Mouse (Mus musculus) right cerebral cortex, postnatal 36 days (tissue): ENCODE results near the gene Slc39a11.

Source experiments
- DNase-seq, 2 experiments: peaks; one replicate each; pipeline ENCODE4 v3.0.0; 2022; ENCODE audit warnings: low spot score in 2 of 2, mixed read lengths in 1 of 2

The Slc39a11 gene

DNA sequence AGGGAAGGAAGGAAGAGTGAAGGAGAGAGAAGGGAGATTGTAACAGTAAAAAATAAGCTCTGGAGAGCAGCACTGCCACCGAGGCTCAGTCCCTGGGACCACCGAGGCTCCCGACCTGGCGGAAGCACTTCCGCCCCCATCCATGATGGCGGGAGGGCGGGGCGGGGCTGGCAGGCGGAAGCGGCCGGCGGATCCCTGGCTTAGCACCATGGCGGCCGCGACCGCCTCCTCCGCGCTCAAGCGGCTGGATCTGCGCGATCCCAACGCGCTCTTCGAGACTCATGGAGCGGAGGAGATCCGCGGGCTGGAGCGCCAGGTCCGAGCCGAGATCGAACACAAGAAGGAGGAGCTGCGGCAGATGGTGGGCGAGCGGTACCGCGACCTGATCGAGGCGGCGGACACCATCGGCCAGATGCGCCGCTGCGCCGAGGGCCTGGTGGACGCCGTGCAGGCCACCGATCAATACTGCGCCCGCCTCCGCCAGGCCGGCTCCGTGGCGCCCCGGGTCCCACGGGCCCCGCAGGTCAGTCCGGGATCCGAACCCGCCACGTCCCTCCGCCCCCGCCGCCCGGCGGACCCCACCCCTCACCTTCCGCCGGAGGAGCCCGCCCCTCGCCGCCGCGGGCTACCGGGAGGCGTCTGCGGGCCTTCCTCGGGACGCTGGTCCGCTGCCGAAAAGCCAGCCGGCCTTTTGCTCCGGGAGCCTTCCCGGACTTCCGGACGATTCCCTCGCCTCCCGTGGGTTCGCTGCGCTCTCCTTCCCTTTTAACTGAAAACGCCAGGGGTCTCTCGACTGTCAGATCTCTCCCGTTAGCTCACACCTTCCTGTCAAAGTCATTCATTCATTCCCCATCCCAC lies at the start of gene Slc39a11:
Slc39a11 (minus strand) TSS at position 727 of the 858 bp plus-strand sequence.
- peak in 1 of 2 experiments; percentile 39 for DNase-seq

DNA sequence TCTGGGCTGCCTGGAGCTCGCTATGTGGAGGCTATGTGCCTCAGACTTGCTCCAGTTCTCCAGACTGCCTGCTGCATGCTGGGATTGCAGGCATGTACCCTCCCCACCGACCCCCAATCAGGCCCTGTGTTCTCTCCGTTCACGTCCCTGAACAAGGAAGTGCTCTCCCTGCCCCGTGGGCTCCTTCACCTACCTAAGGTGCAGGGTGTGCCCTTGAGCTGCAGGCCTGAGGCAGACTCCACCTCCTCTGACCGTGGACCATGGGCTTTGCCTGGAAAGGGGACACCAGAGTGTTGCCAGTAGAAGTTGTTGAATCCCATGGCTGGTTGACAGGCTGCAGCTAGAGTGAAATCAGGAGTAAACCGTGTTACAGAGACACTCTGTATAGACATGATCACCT lies 49.8 kb upstream of the Slc39a11 start:
- no peak for DNase-seq

DNA sequence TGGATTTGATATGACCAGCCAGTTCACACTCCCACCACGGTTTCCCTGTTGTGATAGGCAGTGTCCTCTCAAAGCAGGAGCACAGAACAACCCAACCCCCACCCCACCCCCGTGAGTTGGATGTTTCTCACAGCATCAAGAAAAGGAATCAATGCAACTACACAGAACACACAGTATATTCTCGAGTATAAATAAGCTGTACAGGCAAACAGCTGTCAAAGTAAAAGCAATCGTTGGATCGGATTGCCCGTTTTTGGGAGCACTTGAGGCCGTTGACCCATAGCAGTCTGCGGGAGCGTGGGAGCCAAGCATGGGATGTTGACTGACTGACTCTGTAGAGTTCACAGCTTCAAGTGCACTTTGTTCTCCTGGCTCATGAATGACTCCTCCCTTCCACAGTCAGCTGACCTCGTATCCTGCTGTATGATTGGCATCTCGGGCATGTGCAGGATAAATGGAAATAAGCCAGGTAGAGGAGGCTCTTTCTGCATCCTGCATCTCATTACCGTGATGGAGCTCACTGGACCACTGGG lies 48.2 kb upstream of the Slc39a11 start:
- no peak for DNase-seq

DNA sequence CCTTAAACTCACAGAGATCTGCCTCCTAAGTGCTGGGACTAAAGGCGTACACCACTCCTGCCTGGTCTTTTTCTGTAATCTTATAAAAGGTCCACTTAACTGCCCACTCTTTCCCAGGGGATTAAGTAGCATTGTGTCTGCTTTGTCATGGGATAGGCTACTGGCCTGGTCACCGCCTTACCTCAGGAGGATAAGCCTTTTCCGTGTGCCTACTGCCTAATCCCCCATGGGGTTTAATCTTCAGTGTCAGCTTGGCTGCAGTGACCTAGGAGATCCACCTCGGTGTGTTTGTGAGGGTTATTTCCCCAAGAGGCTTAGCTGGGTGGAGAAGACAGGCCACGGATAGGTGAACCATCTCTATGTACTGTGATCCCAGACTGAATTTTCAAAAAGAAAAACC lies 47.7 kb upstream of the Slc39a11 start:
- DNase-seq = no peak

DNA sequence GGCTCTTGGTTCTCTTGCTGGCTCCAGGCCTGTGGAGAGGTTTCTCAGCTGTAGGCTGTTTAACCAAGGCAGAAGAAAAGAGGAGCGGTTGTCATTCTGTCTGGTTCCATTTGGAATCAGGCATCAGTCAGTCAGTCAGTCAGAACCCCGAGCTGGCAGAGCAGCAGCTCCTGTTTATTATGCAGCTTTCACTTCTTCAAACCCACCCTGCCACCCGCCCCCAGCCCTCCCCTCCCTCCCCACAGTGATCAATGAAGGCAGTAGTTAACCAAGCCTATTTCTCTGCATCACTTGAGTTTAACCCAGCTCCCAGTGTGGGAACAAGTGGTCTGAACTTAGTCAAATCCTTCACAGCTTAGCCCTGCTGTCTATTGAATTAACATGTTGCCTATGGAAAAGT lies 42.0 kb upstream of the Slc39a11 start:
- no peak for DNase-seq

DNA sequence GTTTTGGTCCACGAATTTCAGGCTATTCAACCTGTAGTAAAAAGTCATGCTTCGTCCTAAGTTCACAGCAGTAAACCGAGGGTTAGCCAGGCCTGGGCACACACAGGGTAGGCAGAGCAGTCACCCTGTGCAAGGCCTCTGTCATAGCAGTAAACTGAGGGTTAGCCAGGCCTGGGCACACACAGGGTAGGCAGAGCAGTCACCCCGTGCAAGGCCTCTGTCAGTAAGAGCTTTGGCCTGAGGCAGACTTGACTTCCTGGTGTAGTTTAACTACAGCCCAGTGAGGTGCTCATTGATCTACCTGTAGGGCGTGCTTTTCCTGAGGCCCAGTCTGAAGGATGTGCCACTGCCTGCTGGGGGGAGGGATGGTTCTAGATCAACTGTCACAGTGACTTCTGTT lies 41.4 kb upstream of the Slc39a11 start:
- no peak for DNase-seq

DNA sequence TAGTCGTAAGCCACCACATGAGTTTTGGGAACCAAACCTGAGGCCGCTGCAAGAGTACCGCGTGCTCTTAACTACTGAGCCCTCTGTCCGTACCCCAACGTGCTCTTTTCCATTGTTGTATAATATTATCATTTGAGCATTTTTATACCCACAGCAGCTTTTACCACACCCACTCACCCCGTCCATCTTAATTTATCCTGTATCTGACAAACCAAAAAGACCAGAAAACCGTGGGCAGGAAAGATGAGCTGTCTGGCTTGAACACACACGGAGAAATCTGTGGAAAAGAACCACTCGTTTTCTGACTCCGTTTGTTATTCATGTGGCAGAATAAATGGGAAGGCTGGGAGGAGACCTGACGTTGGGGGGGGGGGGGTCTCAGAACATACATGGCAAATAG lies 40.6 kb upstream of the Slc39a11 start:
- peak in 1 of 2 experiments; percentile 36 for DNase-seq

DNA sequence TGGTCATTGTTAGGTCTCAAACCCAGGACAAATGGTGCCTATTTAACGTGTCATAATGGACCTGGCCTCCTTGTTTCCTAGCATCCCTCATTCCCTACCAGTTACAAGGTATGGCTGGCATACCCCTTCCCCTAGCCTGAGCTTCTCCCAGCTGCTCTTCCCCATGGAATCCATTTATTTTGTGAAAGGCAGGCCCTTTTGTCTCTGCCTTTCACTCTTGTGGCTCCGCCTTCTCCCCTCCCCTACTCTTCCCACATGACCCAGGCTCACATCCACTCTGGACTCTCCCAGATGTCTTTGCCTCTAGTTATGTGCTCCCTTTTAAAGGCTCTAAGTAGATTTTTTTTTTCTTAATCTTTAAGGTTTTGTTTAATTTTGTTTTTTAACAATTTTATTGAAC lies 37.2 kb upstream of the Slc39a11 start:
- no peak for DNase-seq

DNA sequence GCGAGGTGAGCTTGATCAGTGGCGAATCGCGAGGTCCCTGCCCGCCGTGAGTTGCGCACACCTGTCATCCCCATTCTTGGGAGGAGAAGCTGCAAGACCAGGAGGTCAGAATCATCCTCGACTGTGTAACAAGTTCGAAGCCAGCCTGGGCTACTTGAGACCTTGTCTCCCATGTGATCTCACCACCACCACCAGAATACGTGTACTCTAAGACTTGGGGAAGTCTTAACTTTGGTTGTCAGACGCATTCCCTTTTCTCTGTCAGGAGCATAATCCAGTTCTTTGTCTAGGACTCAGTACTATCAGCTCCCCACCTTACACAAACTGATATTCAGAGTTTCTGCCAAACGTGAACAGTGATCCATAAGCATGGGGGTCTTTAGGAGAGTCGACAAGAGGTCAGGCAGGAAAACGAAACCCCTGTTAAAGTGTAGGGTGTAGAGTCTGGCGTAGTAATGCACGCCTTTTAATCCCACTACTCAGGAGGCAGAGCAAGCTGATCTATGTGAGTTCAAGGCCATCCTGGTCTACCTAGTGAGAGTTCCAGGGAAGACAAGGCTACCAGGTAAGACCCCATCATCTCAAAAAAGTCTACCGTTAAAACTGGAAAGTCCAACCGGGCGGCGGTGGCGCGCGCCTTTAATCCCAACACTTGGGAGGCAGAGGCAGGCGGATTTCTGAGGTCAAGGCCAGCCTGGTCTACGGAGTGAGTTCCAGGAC lies 35.0 kb upstream of the Slc39a11 start:
- no peak for DNase-seq

DNA sequence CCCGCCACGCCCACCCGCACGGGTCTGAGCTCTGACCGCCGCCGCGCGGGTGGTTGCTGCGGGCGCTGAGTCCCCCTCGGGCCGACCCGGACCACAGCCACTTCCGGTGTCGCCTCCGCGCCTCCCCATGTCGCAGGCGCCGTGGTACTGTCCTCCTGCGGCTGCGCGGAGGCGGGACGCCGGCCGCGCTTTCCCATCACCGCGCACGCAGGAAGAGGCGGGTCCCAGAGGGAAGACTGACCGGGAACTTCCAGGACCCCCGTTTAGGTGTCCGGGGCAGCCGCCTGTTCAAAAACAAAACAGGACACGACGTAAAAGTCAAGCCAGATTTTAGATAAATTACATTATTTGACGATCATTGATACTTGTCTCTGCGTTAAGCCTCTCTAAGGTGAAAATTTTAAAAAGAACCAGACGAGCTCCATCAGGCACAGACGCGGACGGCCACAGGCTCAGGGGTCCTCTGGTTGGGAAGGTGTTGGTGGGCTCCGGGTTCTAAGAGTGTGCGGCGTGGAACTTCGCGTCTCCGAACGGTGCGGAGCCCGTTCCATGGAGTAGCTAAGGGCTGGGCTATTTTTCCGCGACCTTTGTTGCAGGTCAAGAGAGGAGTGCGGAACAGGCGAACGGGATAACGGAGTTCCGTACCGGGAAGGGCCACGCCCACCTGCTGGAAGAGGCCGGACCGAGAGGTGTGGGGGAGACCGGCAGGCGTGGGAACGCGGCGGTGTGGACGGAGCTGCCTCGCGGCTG lies 34.3 kb upstream of the Slc39a11 start, which contains the start of the genes Fam104a and D11Wsu47e:
Fam104a (minus strand) TSS at position 199 of the 750 bp plus-strand sequence.
D11Wsu47e (plus strand) TSS at position 456 of the 750 bp plus-strand sequence.
- DNase-seq = peak; percentile 93 to 94

DNA sequence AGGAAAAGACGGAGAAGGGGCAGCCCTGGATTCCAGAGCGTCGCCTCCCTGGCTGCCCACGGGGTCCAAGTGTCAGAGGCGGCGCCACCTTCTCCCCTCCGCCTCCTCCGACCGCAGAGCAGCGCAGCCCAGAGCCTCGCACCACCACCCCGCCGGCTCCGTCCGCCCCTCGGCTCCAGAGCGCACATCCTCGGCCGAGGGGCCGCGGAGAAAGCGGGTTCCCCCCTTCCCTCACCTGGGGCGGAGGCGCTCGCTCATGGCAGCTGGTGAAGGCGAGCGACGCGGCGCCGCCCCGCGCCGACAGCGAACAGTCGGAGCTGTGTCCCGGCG lies 33.7 kb upstream of the Slc39a11 start:
- no peak for DNase-seq

DNA sequence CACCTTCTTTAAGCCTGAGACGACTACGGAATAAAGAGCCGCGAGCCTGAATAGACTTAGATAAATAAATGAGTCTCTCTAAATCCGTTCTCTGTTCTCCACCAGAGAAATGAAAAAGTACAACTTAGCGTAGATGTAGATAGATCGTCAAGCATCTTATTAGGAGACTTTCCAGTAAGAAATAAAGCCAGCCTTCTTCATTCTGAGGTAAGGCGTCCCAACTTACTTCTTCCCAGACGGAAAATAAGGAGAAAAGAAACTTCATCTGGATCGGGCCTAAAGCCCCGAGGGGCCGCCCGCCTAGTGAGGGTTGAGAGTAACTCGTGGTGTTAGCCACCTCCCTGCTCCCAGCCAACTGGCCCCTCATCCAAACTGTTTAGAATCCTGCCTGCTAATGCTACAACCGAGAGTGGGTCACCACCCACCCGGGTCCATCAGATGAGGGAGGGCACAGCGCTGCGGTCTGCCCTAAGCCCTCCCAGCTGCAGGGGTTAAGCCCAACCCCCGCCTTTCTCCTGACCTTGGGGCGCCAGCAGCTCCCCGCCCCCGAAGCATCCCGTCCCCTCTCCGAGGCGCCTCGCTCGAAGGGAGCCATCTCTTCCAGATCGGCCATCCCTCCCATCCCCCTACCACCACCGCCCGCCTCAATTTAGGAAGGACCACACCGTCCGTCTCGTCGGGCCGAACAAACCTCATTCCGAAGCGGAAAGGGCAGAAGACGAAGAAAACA lies 33.2 kb upstream of the Slc39a11 start:
- DNase-seq = peak in 1 of 2 experiments; percentile 15

DNA sequence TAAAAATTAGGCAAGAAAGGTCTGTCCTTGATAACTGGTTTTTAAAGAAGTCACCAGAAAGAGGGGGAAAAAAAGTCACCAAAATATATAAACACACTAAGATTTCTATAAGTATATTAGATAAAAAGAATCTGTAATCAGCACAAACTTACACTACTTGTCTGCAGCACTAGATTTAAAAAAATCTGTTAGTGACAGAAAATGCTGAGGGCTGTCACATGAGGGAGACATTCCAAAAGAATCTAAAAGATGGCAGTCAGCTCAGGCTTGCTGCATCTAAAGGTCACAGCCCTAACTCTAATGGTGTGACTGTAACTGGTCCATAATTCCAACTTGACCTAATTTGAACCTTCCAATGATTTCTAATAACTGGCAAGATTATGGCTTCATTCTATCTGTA lies 32.1 kb upstream of the Slc39a11 start:
- no peak for DNase-seq

DNA sequence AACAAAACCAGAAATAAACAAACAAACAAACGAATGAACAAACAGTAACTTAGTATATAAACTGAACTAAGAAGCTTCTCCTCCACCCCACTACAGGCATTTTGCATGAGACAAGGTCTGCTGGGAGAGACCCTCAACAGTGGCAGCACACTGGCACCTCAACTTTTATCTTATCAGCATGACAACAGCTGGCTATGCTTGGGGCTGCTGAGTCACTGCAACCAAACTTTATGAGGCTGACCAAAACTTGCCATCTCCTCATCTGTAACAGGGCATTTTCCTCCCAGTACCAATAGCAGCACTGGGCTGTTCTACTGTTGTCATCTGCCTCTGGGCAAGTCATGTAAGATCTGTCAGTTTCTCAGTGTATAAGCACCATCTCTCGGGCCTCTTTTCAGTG lies 31.1 kb upstream of the Slc39a11 start:
- DNase-seq = no peak

DNA sequence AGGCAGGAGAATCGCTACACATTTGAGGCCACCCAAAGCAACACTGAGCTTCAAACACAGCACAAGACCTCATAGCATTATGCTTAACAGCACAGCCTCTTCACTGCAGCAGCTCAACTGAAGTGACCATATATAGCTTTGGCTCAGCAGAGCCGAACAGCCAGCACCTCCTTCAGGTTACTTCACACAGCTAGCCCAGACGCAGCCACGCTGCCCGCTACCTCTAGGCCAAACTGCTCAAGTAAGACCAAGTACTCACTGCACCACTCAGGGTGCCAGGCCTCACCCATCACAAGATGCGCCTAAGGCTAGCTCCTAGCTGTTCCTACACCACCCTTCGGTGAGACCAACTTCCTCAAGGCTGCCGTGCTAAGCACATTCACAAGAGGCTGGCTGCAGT lies 28.5 kb upstream of the Slc39a11 start:
- DNase-seq = no peak

DNA sequence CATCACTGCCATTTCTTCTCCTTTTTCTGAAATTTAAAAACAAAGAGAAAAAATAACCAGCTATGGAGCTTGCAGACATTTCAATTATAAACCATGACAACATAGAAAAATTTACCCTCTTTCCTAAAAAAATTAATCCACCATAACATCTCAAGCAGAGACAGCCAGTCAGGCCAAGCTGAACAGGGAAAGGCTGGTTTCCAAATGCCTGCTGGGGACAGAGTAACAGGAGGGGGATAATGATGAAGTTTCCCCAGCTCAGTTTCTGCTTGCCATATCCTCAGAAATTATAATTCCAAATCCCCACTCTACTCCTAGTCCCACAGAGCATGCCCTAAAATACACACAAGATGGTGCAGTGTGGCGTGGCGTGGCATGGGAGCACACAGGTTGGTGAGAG lies 27.5 kb upstream of the Slc39a11 start:
- DNase-seq = no peak

DNA sequence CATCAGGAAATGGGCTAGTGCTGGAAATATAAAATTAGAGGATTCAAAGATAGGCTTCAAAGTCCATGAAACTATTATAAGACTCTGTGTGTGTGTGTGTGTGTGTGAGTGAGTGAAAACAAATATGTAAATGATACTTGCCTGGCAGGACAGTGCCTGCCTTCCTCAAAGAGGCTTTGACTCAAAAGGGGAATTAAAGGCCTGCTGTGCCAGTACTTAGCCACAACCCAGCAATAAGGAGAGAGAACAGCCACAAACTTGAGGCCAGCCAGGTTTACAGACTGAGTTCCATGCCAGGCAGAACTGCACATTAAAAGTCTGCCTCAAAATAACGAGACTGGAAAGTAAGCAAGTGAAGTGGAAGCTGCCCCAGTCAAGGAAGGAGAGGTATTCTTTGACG lies 27.0 kb upstream of the Slc39a11 start:
- no peak for DNase-seq

DNA sequence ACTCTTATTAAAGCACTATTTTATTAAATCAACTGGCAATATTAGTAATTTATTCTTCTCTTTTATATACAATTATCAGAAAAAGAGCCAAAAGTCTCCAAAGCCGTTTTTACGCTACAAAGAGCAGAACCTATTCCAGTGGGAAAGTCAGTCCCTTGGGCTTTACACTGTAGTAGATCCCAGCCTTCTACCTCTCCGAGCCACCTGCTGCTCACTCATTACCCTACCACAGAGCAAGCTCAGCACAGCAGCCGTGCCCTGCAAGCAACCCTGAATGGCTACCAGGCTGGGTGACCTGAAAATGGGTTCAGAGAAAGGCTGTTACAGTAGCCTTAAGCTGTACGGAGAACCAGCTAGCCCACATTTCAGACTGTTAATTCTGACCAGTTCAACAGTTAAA lies 24.7 kb upstream of the Slc39a11 start:
- DNase-seq = no peak

DNA sequence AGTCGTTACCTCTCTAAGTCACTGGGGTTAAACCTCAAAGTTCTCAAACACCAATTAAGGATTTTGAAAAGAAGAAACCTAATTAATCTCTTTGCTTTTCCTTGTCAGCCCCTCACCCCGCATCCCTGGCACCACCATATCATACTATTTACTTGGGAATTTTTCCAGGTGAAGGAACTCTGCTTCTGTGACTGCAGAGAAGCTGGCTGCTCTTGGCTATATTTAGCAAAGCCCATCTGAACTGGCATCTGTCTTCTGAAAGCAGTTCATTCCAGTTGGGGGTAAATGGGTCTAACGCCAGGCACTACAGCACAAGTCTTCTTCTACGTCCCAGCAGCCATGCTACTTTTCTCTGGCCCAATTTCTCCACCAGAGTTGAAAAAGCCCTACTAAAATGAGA lies 23.7 kb upstream of the Slc39a11 start:
- DNase-seq = no peak

DNA sequence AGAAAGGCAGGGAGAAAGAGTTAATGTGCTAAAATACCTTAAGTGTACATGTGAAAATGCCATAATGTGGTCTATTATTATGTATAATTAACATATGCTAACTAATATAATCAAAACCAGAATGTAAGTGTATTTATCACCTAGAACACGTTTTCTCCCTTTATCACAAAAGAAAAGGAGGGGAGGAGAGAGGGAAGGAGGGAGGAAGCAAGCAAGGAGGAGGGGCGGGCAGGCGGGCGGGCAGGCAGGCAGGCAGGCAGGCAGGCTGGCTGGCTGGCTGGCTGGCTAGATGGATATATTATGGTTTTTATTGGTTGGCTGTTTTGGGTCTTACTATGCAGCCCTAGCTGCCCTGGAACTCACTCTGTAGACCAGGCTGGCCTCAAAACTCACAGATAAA lies 19.8 kb upstream of the Slc39a11 start:
- no peak for DNase-seq

DNA sequence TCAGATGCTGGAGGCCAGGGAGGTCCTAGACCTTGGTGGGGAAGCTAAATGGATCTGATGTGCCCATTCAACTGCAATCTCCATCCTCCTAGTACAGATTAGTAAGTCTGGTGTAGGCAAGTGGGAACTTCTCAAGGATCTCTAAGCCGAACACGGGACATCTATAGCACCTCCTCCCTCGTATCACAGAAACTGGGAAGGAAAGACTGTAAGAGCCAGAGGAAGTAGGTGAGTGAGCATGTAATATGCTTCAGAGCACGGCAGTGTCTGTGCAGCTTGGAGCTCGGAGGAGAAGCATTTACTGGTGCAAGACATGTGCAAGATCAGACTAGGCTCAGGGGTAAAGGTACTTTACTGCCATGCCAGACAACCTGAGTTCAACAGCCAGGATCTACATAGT lies 19.0 kb upstream of the Slc39a11 start:
- no peak for DNase-seq
